Mouse (Mus musculus) spleen, adult 2 months (tissue): ENCODE results near the gene Awat2. TPM values are rescaled to one million over a fixed set of nuclear protein-coding genes. Genes with fewer than 3 reads are reported as not detected.

Experiments
- DNase-seq, 2 experiments: peaks; one replicate each; pipeline versions ENCODE4 v3.0.0 to v3.0.0-alpha.2; 2012 to 2021; ENCODE audit warnings: low spot score in 2 of 2, low read depth in 1 of 2
- H3K27ac ChIP-seq: fragments of 200-500 bp; 2 replicates; pipeline ENCODE4 v1.5.1; 2012; ENCODE audit warnings: low read length, inconsistent platforms; ENCODE audit not compliant: insufficient read depth
- H3K27me3 ChIP-seq: fragments of 200-500 bp; 2 replicates; pipeline ENCODE4 v1.6.1; 2012; ENCODE audit warnings: mild to moderate bottlenecking, moderate library complexity, low read length, inconsistent platforms; ENCODE audit not compliant: control insufficient read depth, insufficient read depth
- H3K36me3 ChIP-seq: fragments of 200-500 bp; 2 replicates; pipeline ENCODE4 v1.6.1; 2012; ENCODE audit warnings: mild to moderate bottlenecking, low read length, inconsistent platforms; ENCODE audit not compliant: control insufficient read depth, insufficient read depth
- H3K4me1 ChIP-seq: fragments of 200-500 bp; 2 replicates; pipeline ENCODE4 v1.6.1; 2011; ENCODE audit warnings: inconsistent platforms; ENCODE audit not compliant: control insufficient read depth, insufficient read depth, insufficient read length
- H3K4me3 ChIP-seq: fragments of 200-500 bp; 2 replicates; pipeline ENCODE4 v1.5.1; 2011; ENCODE audit warnings: mild to moderate bottlenecking, inconsistent platforms; ENCODE audit not compliant: insufficient read depth, insufficient read length; ENCODE audit errors: extremely low read depth
- CTCF ChIP-seq: fragments of 200-500 bp; IDR thresholded peaks from 2 replicates; pipeline ENCODE4 v1.5.1; 2011; ENCODE audit warnings: mild to moderate bottlenecking, inconsistent platforms; ENCODE audit not compliant: insufficient read depth, insufficient read length, insufficient replicate concordance; ENCODE audit errors: extremely low read depth
- POLR2A ChIP-seq: fragments of 200-500 bp; IDR thresholded peaks from 2 replicates; pipeline ENCODE4 v1.6.1; 2011; ENCODE audit warnings: low read depth, low read length, inconsistent platforms
- WGBS: fragments of 180-500 bp; shearing (Covaris S2); methylation state at CpG from one replicate; pipeline ENCODE4 v1.1.7; 2018; 5-methylcytosine and 5-hydroxymethylcytosine counted together
- polyA plus RNA-seq: library from polyadenylated mRNA; depleted of rRNA; stranded (reverse); fragments of >200 nt; gene quantifications from 2 replicates; pipeline ENCODE4 v1.2.3, GENCODE M21; 2012

Awat2 gene
- polyA plus RNA-seq, 1 experiment, result 0.26 TPM

- no peaks in the 10 kb centered on the region for H3K36me3 ChIP-seq
- no peaks in the 10 kb centered on the region for H3K27me3 ChIP-seq
- no peak overlapping the region for H3K4me3 ChIP-seq
- H3K4me1 ChIP-seq, result no peaks in the 10 kb centered on the region
- no peak for DNase-seq
- no peak for TF ChIP-seq POLR2A
- no peak overlapping the region for H3K27ac ChIP-seq
- 74% methylated on average over 3 of the region's 3 CpGs for WGBS
Measured at GRCm38 (mm10) chrX:100432311-100432710, 10.2 kb downstream of the Awat2 start.

GRCm38 (mm10) chrX:100428693-100429092 lies 13.8 kb downstream of the Awat2 start, which contains the start of gene Otud6a:
TSS of gene Otud6a (plus strand) at chrX:100429013.
- no peaks in the 10 kb centered on the region for H3K27me3 ChIP-seq
- no peak within 1 kb of the TSS for H3K27ac ChIP-seq
- no peak for TF ChIP-seq POLR2A
- TF ChIP-seq CTCF, result no peak
- no peak within 1 kb of the TSS for H3K4me3 ChIP-seq
- no peaks in the 10 kb centered on the region for H3K36me3 ChIP-seq
- no peaks in the 10 kb centered on the region for H3K4me1 ChIP-seq
- DNase-seq, result no peak
- WGBS, result 89% methylated on average over 21 of the region's 21 CpGs

- DNase-seq, result no peak
- Histone ChIP-seq H3K27ac (no peak overlapping the region), H3K4me3 (no peak overlapping the region), H3K27me3 (no peaks in the 10 kb centered on the region), H3K4me1 (no peaks in the 10 kb centered on the region), H3K36me3 (no peaks in the 10 kb centered on the region)
- WGBS, result 75% methylated on average over 1 of the region's 1 CpGs
- TF ChIP-seq POLR2A (no peak), CTCF (no peak)
Measured at GRCm38 (mm10) chrX:100409245-100409644, 33.3 kb downstream of the Awat2 start.

- 82% methylated on average over 5 of the region's 5 CpGs for WGBS
- no peaks in the 10 kb centered on the region for H3K36me3 ChIP-seq
- no peak for TF ChIP-seq POLR2A
- TF ChIP-seq CTCF, result no peak
- no peak overlapping the region for H3K4me3 ChIP-seq
- no peak overlapping the region for H3K27ac ChIP-seq
- no peak for DNase-seq
- H3K27me3 ChIP-seq, result no peaks in the 10 kb centered on the region
- H3K4me1 ChIP-seq, result no peaks in the 10 kb centered on the region
Measured at GRCm38 (mm10) chrX:100401657-100402056, 40.9 kb downstream of the Awat2 start.

DNA sequence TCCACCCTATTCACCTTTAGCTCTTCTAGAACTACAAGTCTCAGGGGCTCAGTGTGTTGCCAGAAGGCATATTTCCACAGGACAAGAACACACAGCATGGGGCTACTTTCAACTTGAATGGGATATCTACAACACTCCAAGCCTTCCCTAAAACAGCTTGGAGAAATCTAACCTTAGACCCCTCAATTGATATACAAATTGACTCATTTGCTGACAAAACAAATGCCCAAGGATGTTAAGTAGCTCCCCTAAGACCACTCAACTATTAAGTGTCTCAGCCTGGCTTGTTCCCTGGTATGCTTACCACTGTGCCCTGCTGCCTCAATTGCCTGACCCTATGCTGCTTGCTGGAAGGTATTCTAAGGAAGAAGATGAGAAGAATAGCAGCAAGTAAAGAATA lies 41.6 kb downstream of the Awat2 start:
- Histone ChIP-seq H3K4me1 (no peaks in the 10 kb centered on the region), H3K27ac (no peak overlapping the region), H3K4me3 (no peak overlapping the region), H3K36me3 (no peaks in the 10 kb centered on the region), H3K27me3 (no peaks in the 10 kb centered on the region)
- DNase-seq, result no peak
- no peak for TF ChIP-seq POLR2A
- TF ChIP-seq CTCF, result no peak

GRCm38 (mm10) chrX:100395026-100395425 lies 47.5 kb downstream of the Awat2 start:
- no peak for DNase-seq
- Histone ChIP-seq H3K36me3 (no peaks in the 10 kb centered on the region), H3K27me3 (no peaks in the 10 kb centered on the region), H3K4me3 (no peak overlapping the region), H3K4me1 (no peaks in the 10 kb centered on the region), H3K27ac (no peak overlapping the region)
- 79% methylated on average over 8 of the region's 8 CpGs for WGBS
- TF ChIP-seq POLR2A (no peak), CTCF (no peak)

GRCm38 (mm10) chrX:100394223-100394861 lies 48.2 kb downstream of the Awat2 start:
- TF ChIP-seq CTCF (no peak), POLR2A (no peak)

More at GRCm38 (mm10) chrX:100394223-100394861, 48.2 kb downstream of the Awat2 start:
- 79% methylated on average over 7 of the region's 7 CpGs for WGBS
- no peak overlapping the region for H3K4me3 ChIP-seq
- H3K27ac ChIP-seq, result no peak overlapping the region
- H3K4me1 ChIP-seq, result no peaks in the 10 kb centered on the region
- DNase-seq, result no peak
- no peaks in the 10 kb centered on the region; the same call in 1 of the 2 replicates for H3K27me3 ChIP-seq
- no peaks in the 10 kb centered on the region for H3K36me3 ChIP-seq
